Mouse (Mus musculus): ENCODE results near the gene Yy2.

DNA sequence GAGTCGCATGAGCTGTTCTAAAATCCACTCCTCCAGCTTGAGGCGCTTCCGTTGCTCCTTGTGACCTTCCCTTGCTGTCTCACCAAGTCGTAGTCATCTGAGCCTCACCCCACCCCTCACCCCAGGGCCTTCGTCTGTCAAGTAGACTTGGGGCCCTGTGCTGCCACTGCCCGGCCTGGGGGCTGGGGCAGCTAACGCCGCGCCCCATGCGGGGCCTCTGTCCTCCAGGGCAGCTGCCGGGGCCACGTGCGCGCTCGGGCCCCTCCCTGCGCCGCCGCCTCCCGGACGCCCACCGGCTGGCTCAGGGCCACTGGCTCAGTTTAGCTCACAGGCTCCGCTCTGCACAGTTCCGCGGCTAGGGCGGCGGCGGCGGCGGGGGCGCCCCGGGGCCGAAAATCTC, 44.1 kb upstream of the Yy2 start:
- TF ChIP-seq POLR2A (IDR thresholded peaks at IDR 0.05; ENCODE audit: low read depth, low read length) (no peak), CTCF (IDR thresholded peaks at IDR 0.05; ENCODE audit: extremely low read depth, insufficient read depth, insufficient read length, insufficient replicate concordance) (no peak)
